Mouse (Mus musculus): ENCODE results near the gene Kdm2a. TPM values are rescaled to one million over a fixed set of nuclear protein-coding genes. Genes with fewer than 3 reads are reported as not detected.

Gene Kdm2a
- polyA plus RNA-seq, 1 experiment from 2014 or later, result 31.4 TPM

Other genes with a start within 250 kb of the Kdm2a start
- 264 and 288 TPM in 2 replicates for gene Coro1b, start 249.7 kb downstream of the Kdm2a start, polyA plus RNA-seq (2015; fragmentation: Nextera tagmentation; extraction: Ambion mirVana)
- gene Ptprcap, start 244.7 kb downstream of the Kdm2a start, polyA plus RNA-seq (2015; fragmentation: Nextera tagmentation; extraction: Ambion mirVana), result 5.8 and 6.7 TPM in 2 replicates
- gene Rps6kb2, start 234.9 kb downstream of the Kdm2a start, polyA plus RNA-seq (2015; fragmentation: Nextera tagmentation; extraction: Ambion mirVana), result 43.9 and 49.7 TPM in 2 replicates
- gene Carns1, start 222.8 kb downstream of the Kdm2a start, polyA plus RNA-seq (2015; fragmentation: Nextera tagmentation; extraction: Ambion mirVana), result 1.3 and 1.4 TPM in 2 replicates
- 3.6 and 4.0 TPM in 2 replicates for gene Tbc1d10c, start 207.0 kb downstream of the Kdm2a start, polyA plus RNA-seq (2015; fragmentation: Nextera tagmentation; extraction: Ambion mirVana)
- 759 and 799 TPM in 2 replicates for gene Ppp1ca, start 206.2 kb downstream of the Kdm2a start, polyA plus RNA-seq (2015; fragmentation: Nextera tagmentation; extraction: Ambion mirVana)
- 31.7 and 34.2 TPM in 2 replicates for gene Rad9a, start 196.6 kb downstream of the Kdm2a start, polyA plus RNA-seq (2015; fragmentation: Nextera tagmentation; extraction: Ambion mirVana)
- 5.9 TPM in 2 replicates for gene Clcf1, start 184.0 kb downstream of the Kdm2a start, polyA plus RNA-seq (2015; fragmentation: Nextera tagmentation; extraction: Ambion mirVana)
- gene AC109138.7, start 183.9 kb downstream of the Kdm2a start, polyA plus RNA-seq (2015; fragmentation: Nextera tagmentation; extraction: Ambion mirVana), result not detected in 2 replicates
- gene Pold4, start 166.4 kb downstream of the Kdm2a start, polyA plus RNA-seq (2015; fragmentation: Nextera tagmentation; extraction: Ambion mirVana), result 46.7 and 52.9 TPM in 2 replicates
- 31.8 and 33.6 TPM in 2 replicates for gene Ssh3, start 129.1 kb downstream of the Kdm2a start, polyA plus RNA-seq (2015; fragmentation: Nextera tagmentation; extraction: Ambion mirVana)
- gene Ankrd13d, start 115.1 kb downstream of the Kdm2a start, polyA plus RNA-seq (2015; fragmentation: Nextera tagmentation; extraction: Ambion mirVana), result 4.1 and 4.6 TPM in 2 replicates
- gene Grk2, start 92.1 kb downstream of the Kdm2a start, polyA plus RNA-seq (2015; fragmentation: Nextera tagmentation; extraction: Ambion mirVana), result 15.3 and 15.4 TPM in 2 replicates
- gene Rhod, start 41.1 kb upstream of the Kdm2a start, polyA plus RNA-seq (2015; fragmentation: Nextera tagmentation; extraction: Ambion mirVana), result 24.1 and 28.2 TPM in 2 replicates
- 0.34 and 0.36 TPM in 2 replicates for gene Syt12, start 79.2 kb upstream of the Kdm2a start, polyA plus RNA-seq (2015; fragmentation: Nextera tagmentation; extraction: Ambion mirVana)
- gene 2010003K11Rik, start 100.3 kb upstream of the Kdm2a start, polyA plus RNA-seq (2015; fragmentation: Nextera tagmentation; extraction: Ambion mirVana), result 21.6 and 35.7 TPM in 2 replicates
- 16.6 and 17.7 TPM in 2 replicates for gene Pcx, start 112.2 kb upstream of the Kdm2a start, polyA plus RNA-seq (2015; fragmentation: Nextera tagmentation; extraction: Ambion mirVana)
- 2.7 and 4.0 TPM in 2 replicates for gene Lrfn4, start 217.4 kb upstream of the Kdm2a start, polyA plus RNA-seq (2015; fragmentation: Nextera tagmentation; extraction: Ambion mirVana)
- gene Rce1, start 227.4 kb upstream of the Kdm2a start, polyA plus RNA-seq (2015; fragmentation: Nextera tagmentation; extraction: Ambion mirVana), result 66.0 and 69.2 TPM in 2 replicates

Measured in intestine, embryonic 16.5 days (tissue).